Mouse (Mus musculus) brain, embryonic 14.5 days (tissue): ENCODE results near the gene Elavl1.
A peak's percentile ranks its signal among the peaks of the same experiment; 100 is the strongest.

Source experiments
- CTCF ChIP-seq: fragments of 200-500 bp; IDR thresholded peaks from 2 replicates; pipeline ENCODE4 v1.5.1; 2012; ENCODE audit warnings: inconsistent platforms, mild to moderate bottlenecking, moderate library complexity, borderline replicate concordance; ENCODE audit not compliant: insufficient read depth, insufficient read length; ENCODE audit errors: extremely low read depth
- POLR2A ChIP-seq: fragments of 200-500 bp; IDR thresholded peaks from 2 replicates; pipeline ENCODE4 v1.6.1; 2012; ENCODE audit warnings: mild to moderate bottlenecking, inconsistent platforms, borderline replicate concordance; ENCODE audit not compliant: poor library complexity, insufficient read depth, insufficient read length, severe bottlenecking; ENCODE audit errors: extremely low read depth

GRCm38 (mm10) chr8:4259125-4259804 is 65.9 kb downstream of the Elavl1 start, which contains the start of gene Ctxn1:
- TF ChIP-seq POLR2A: peak; percentile 63
- TF ChIP-seq CTCF: no peak
